Mouse (Mus musculus) thymus, adult 2 months (tissue): ENCODE measurements at regions not wholly inside any gene's neighbourhood (a gene's known extent, or its start where the extent isn't known, plus 50 kb on each side); places are given as distances from the start of the nearest gene placed in this dataset.

ENCODE experiments used
- CTCF ChIP-seq: fragments of 200-500 bp; IDR thresholded peaks from 2 replicates; pipeline ENCODE4 v1.5.1; 2012; ENCODE audit warnings: mild to moderate bottlenecking, control low read depth, low read length, moderate library complexity, borderline replicate concordance; ENCODE audit not compliant: control insufficient read depth, poor library complexity, insufficient read depth; ENCODE audit errors: extremely low read depth
- POLR2A ChIP-seq: fragments of 200-500 bp; IDR thresholded peaks from 2 replicates; pipeline ENCODE4 v1.6.1; 2012; ENCODE audit warnings: mild to moderate bottlenecking, low read length, control low read depth, moderate library complexity; ENCODE audit not compliant: control insufficient read depth, poor library complexity, insufficient read depth; ENCODE audit errors: extremely low read depth

GRCm38 (mm10) chr10:8077904-8078811 is 122.1 kb upstream of the Tab2 start:
- TF ChIP-seq CTCF: no peak
- no peak for TF ChIP-seq POLR2A
